Mouse (Mus musculus): ENCODE results near the gene Garnl3.
A peak's percentile ranks its signal among the peaks of the same experiment; 100 is the strongest.
"Not testable (repeated sequence)": the region's sequence is repeated elsewhere in the genome, so short reads cannot be mapped to it uniquely, and the experiment has no call there.

The Garnl3 gene

DNA sequence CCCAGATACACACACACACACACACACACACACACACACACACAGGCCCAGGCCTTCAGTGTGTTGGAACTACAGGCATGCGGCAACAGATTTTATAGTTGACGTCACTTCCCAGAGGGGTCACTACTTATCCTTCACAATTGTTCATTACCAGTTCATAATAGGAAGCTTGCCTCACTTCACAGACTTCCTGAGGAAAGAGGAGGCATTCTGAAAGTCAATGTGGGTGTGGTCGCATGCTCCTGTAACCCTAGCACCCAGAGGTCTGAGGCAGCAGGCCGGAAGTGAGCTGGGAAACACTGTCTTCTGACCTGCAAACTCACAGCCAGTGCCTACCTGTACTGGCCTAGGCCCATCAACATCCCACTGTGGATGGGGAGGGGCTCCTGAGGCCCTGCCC, 106.4 kb downstream of the Garnl3 start:
- DNase-seq (ENCODE audit: low spot score in 2 of 2) = peak; percentile 16 to 32

DNA sequence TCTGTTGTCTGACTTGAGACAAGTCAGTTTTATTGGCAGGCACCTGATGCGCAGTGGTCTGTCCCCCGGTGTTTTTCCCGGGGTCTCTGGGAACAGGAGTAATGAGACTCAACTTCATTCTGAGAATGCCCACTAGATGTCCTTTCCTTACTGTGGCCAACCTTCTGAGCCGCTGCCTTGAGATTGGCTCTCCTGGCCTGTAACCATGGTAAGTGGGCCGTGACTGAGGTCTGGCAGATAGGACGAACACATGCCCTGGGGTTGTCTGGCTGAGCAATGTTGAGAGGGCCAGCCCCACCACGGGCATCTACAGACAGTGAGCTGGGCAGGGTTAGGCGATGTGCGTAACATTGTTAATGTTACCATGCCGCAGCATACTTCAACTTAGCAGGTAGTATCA, 106.9 kb downstream of the Garnl3 start:
- no peak for DNase-seq (ENCODE audit: low spot score in 2 of 2)

DNA sequence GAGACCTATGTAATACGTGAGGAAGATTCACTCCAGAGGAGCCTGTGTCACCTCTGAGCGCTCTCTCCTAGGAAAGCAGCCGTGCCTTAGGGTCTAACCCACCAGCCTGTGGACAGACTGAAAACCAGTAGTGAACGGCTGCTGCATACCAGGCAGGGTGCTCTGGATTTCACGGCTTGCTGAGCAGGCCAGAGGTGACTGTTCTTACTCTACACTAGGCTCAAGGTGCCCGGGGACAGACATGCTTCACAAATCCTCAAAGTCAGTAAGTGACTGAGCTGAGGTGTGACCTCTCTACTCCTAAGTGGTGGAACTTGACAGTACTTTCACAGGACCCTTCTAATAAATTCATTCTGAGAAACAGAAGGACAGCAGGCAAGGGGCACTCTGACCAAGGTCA, 108.6 kb downstream of the Garnl3 start:
- no peak for DNase-seq (ENCODE audit: low spot score in 2 of 2)

DNA sequence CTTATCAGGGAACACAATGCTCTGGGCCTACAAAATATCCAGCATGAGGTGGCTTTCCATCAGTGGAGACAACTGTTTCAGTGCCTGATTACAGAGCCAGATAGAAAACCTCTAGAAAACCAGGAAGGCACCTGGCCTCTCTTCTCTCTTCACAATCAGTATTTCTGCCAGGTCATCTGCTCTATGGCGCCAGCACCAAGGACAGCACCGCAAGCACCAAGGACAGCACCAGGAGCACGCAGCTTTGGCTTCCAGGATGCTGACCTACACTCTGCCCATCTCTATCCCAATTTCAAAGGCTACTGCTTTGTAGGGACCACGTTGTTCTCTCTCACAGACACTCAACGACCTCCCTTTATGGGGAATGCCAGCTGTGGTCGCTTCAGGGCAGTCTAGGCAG, 113.4 kb downstream of the Garnl3 start:
- no peak for DNase-seq (ENCODE audit: low spot score in 2 of 2)

DNA sequence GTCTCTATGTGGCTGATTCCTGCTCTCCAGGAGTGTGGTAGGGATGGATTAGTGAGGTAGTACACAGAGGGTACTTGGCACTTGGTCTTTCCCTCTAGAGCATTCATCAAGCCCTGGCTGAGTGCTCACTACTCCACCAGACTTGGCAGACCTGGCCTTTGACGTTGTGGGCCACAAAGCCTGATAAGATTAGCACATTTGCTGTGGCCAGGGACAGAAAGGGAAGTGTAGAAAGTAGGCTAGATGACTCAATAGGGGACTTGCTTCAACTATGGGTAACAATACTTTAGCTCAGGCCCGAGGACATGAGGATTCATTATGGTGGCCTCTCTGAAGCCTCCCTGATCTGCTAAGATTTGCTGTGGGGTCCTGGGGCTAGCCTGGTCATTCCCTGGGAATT, 114.3 kb downstream of the Garnl3 start:
- no peak for DNase-seq (ENCODE audit: low spot score in 2 of 2)

DNA sequence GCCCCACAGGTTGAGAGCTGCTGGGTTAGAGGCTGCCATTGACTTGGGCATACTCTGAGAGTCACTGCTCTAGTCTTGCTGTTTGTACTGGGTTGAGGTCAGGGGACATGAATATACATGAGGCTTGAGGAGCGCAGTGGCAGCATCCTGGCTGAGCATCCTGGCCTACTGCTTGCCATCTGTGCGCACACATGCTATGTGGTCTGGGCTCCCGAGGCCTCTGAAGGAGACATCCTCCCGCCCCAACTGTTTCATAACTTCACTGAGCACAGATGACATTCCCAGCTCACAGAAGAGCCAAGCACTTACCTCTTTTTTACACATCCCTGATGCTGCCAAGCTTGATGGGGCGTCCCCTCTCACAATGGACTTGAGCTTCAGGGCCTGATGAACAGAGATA, 116.6 kb downstream of the Garnl3 start:
- DNase-seq (ENCODE audit: low spot score in 2 of 2) = no peak

DNA sequence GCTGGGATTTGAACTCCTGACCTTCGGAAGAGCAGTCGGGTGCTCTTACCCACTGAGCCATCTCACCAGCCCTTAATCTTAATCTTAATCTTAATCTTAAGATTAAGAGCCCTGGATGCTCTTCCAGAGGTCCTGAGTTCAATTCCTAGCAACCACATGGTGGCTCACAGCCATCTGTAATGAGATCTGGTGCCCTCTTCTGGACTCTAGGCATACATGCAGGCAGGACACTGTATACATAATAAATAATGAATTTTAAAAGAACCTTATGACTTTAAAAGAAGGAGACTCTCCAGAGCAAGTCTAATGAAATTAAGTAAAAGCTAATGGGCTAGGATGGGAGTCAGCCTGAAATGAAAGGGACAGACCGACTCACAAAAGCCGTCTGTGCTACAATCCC, 122.4 kb downstream of the Garnl3 start:
- not testable (repeated sequence) for DNase-seq (ENCODE audit: low spot score in 2 of 2)

DNA sequence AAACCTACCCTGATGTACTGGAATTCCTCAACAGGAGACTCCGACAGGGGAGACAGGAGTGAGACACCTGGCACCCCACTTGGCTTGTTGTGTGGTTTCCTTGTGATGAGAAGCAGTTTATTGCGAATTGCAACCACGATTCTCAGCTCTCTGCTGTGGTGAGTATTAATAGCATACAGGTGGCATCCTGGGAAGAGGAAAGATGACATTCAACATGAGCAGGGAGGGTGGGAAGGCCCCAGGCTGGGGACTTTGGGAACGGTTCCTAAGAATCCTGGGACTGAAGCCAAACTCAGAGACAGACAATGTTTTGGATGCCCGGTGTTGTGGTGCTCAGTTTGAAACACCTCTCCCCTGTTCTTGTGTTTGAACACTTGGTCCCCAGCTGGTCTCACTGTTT, 126.4 kb downstream of the Garnl3 start:
- no peak for DNase-seq (ENCODE audit: low spot score in 2 of 2)

DNA sequence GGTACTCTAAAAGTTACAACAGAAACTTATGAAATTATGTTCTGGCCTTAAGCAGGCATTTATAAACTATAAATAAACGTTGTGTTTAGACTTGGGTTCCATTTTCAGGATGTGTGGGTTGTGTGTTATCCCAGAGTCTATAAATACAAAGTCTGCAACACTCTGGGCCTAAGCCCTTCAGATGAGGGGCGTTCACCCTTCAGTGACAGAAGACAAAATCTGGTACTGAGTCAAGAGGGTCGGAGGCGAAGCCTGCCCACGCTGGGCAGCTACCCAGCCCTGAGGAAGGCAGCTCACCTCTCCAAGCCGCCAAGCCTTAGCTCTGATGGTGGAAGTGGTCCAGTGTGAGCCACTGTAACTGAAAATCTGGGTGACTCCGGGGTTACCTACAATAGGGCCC, 129.3 kb downstream of the Garnl3 start:
- no peak for DNase-seq (ENCODE audit: low spot score in 2 of 2)

DNA sequence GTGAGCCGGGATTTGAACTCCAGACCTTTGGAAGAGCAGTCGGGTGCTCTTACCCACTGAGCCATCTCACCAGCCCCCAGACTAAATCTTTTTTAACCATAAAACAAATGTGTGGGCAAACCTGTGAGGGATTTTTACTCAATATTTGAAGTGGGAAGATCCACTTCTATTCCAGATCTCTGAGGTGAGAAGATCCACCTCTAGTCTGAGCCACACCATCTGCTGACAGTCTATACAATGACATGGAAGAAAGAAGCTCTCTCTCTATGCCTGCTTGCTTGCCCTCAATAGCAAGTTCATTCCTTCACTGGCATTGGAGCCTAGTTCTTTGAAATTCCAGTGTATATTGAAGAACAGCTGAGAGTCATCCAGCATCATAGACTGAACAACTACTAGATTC, 131.7 kb downstream of the Garnl3 start:
- no peak for DNase-seq (ENCODE audit: low spot score in 2 of 2)

DNA sequence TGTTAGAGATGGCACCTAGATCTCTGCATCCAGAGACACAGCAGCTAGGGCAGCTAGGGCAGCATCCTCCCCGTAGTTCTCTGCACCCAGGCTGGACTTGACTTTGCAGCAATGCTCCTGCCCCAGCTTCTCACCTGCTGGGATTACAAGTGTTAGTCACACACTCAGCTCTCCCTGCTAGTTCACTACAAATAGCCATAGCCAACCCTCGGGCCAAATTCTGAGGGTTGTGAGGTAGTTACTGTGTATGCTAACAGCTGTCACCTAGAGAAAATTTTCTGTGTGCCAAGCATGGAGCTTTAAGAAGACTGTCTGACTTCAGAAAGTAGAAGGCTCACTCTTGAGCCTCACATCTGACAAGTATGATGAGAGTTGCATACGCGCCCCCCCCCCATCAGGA, 133.7 kb downstream of the Garnl3 start:
- no peak for DNase-seq (ENCODE audit: low spot score in 2 of 2)

DNA sequence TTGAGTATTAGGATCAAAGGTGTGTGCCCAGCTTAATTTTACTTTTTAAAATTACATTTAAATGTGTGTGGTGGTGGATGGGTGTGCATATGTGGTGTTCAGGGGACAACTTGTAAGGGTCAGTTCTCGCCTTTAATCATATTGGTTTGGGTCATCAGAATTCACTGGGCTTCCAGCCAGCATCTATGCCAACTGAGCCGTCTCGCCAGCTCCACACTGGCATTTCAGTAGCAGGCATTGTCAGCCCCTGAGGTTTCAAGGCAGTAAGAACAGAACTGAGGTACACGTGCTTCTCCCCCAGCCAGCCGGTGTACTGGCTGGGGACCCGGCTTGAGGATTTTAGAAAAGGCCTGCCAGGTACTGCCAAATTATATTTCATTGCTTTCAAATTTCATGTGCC, 134.4 kb downstream of the Garnl3 start:
- DNase-seq (ENCODE audit: low spot score in 2 of 2) = no peak

DNA sequence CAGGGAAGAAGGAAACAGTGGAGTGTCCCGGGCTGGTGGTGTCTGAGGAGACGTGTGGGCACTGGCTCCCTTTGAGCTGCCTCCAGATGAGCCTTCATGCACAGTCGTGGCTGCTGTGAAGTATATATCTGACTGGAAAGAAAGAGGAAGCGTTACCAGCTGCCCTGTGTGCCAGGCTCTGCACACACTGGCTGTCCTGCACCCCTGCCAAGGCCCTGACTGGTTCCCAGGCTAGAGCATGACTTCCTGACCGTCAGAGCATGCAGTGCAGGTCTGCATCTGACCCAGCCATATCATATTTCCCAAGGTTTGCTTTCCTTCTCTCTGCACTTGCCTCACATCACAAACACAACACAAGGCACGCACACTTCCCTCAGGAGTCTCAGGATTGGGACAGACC, 139.3 kb downstream of the Garnl3 start:
- no peak for DNase-seq (ENCODE audit: low spot score in 2 of 2)

DNA sequence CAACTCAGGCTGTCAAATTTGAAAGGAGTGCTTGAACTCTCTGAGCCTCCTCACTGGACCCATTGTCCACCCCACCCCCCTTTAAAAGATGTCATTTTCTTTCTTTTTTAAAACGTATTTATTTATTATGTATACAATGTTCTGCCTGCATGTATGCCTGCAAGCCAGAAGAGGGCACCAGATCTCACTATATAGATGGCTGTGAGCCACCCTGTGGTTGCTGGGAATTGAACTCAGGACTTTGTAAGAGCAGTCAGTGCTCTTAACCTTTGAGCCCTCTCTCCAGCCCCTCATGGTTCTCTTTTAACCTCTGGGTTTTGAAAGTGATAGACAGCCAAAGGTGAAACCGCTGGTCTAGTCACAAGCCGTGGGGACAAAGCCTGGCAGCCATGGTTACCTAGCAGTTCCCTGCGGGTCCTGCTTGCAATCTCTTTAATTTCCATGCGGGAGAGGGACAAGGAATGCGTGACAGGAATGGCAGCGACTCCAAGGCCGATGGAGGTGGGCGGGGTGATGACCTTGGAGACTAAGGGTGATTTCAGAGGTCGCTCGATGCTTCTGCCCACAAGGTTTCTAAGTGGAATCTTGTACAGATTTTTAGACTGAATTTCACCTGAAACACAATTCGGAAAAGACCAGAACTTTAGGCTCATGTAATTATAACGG, 141.2 kb downstream of the Garnl3 start:
- peak; percentile 27 to 30 for DNase-seq (ENCODE audit: low spot score in 2 of 2)

DNA sequence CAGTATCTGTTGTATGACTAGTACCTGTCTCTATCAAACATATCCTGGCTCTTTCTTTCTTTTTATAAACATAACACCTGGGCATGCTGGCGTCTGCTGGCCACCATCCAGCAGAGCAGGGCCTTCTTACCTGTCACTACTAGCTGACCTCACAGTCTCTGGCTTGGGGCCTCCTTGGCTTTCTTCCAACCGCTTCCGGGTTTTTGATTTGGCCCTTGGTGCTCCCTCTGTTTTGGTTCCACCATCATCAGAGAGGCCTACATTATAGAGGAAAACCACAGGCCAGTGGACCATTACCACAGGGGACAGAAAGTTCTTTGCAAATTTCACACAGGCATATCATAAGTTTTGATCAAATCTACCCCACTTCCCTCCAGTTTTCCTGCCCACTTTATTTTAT, 142.1 kb downstream of the Garnl3 start:
- no peak for DNase-seq (ENCODE audit: low spot score in 2 of 2)

DNA sequence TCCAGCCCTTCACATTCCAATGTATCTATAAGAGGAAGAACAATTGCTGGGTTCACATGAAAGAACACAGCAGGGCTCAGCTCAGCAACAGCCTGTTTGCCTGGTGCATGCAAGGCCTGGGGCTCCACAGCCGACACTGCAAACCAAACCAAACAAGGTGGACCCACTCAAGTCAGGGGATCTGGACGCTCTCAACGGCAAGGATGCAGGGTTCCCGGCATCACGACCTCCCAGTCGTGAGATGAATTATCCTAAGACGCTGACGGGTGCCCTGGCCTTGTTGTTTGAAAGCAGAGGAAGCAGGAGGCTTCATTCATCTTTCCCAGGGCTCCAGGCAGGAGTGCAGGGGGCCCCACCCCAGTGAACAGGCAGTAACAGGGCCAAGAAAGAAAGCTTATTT, 145.6 kb downstream of the Garnl3 start:
- no peak for DNase-seq (ENCODE audit: low spot score in 2 of 2)

DNA sequence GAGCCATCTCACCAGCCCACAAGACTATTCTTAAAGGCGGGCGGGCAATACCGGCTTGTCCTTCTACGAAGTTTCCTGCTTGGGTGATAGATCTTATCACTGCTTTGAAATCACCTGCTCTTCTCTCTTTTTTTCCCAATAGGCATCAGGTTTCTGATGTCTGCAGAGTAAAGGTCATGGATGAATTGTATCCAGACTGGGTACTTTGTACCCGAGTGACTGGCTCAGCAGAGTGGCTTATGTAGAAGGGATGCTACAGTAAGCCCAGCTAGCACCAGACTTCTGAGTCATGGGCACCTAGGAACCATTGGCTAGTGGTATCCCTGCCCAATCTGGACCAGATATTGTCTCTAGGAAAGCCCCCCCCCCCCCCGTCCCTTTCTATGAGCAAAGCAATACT, 147.8 kb downstream of the Garnl3 start:
- DNase-seq (ENCODE audit: low spot score in 2 of 2) = no peak

DNA sequence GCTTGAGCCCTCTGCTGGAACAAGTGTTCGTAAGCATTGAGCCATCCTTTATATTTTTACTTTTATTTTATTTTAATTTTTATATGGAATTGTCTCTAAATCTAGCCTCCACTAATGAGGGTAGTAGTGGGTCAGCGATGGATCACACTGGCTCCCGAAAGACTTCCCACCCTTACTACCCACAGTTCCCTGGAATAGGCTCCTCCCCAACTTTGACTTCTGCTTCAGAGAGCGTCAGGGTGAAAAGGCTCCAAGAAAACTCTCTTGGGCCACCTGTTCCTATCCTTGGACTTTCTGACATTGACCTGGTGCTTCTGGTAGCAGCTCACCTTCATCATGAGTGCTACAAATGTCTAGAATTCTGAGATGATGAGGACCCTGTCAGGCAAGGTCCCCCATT, 148.8 kb downstream of the Garnl3 start:
- no peak for DNase-seq (ENCODE audit: low spot score in 2 of 2)

DNA sequence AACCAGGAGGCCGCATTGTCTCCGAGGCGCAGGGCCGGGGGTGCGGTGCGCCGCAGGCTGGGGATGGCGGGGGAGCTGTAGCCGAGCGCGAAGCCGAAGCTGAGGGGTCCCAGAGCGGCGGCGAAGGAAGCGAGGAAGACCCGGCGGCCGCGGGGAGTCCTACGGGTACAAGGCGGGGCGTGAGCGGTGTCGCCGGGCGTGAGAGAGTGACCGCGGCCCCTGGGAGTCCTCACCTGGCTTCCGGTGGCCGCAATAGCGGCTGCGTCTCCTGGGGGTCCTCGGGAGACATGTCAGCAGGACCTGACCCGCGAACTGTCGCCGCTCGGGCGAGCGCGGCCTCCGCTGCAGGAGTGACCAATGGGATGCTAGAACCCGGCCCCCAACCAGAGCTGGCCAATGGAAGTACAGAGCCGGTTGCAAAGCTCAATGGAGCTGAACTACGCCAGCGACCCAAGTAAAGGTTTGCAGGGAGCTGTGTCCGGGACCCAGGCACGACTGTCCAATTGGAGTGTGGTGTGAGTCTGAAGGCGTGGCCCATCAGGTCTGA, 149.7 kb downstream of the Garnl3 start, which contains the start of gene Slc2a8:
TSS of gene Slc2a8 (minus strand) at position 359 of the 547 bp plus-strand sequence.
- DNase-seq (ENCODE audit: low spot score in 2 of 2) = peak; percentile 81 to 82

DNA sequence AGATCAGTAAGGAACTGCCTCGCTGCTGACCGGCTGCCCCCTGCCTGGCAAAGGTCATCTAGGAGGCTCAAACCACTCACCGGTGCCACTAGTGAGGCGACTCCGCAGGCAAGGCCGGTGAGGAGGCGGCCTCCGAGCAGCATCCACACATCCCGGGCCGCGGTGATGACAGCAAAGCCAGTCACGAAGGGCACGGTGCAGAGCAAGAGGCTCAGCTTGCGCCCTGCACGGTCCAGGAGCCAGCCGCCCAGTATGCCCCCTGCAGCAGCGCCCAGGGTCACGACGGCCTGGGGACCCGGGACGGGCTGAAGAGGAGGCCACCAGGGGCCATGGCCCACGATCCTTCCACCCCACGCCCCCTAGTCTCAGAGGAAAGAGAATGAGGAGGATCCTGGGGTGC, 150.2 kb downstream of the Garnl3 start:
- peak in 1 of 2 experiments; percentile 22 for DNase-seq (ENCODE audit: low spot score in 2 of 2)

DNA sequence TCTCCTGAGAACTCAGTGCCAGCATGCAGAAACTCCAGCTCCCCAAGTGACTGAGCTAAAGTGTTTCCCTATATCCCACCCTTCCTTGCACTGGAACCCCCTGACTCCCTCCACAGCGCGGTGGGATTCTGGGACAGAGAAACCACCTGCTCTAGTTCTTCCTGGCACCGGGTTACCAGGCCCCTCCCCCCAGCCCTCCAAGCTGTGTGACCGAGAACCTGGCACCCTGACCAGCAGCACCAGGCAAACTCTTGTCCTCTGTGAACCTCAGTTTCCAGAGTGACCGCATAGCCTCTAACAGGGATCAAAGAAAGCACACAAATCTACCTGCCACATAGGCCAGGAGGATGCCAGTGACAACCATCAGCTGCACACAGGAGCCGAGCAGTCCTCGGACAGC, 151.8 kb downstream of the Garnl3 start:
- no peak for DNase-seq (ENCODE audit: low spot score in 2 of 2)

DNA sequence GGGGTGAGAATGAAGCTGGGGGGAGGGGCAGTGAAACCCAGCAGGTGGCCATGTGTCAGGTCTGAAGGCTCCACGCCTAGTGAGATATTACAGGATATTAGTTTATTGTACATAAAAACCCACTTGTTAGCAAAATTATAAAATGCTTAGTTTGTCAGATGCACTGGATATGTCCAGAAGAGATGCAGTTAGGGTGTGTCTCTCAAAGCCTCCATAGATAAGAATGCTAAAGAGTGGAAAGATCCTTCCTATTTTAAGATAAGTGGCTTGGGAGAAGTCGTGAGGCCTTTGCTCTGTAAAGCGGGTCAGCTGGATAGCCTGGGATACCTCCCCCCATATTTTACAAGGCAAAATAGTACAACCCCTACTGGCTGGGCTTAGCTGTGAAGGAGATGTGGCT, 152.8 kb downstream of the Garnl3 start:
- DNase-seq (ENCODE audit: low spot score in 2 of 2) = no peak

DNA sequence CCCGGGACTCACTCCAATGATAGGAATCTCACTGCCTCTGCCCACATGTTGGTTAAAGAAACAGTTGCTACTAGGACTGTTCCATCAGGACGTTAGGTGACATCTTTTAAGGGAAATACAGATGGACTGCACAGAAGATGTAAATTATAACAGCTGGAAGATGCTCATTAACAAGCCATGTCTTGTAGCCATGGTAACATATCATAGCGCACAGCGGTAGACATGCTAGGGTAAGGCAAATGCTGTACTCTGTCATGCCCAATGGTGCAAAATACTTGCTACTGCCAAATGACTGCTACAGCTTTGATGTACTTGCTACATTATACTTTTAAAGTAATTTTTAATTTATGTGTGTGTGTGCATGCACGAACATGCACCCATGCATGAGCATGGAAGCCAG, 154.3 kb downstream of the Garnl3 start:
- no peak for DNase-seq (ENCODE audit: low spot score in 2 of 2)

DNA sequence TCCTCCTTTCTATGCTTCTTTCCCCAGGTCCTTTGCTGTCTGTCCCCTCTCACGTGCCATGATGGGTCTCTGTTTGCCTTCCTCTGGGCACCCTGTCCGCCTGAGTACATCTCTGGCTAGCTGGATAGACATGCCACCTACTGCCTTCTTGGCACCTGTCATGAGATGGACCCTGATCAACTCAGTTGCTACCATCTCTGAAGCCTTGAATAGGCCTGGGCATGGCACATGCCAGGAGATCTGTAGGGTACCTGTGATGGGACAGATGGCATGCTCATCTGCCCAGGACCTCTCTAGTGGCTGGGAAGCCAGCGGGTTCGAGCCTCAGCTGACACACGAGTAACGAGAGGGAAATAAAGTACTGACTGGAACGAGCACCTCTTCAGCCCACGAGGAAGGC, 157.2 kb downstream of the Garnl3 start:
- no peak for DNase-seq (ENCODE audit: low spot score in 2 of 2)

All from natural killer cell, adult 2 months (primary cell).